Mouse (Mus musculus) large intestine, adult 2 months (tissue): ENCODE measurements around the gene Mark2. TPM values are rescaled to one million over a fixed set of nuclear protein-coding genes. Genes with fewer than 3 reads are reported as not detected.
"Not testable (repeated sequence)": the region's sequence is repeated elsewhere in the genome, so short reads cannot be mapped to it uniquely, and the experiment has no call there.

Source experiments
- DNase-seq: peaks from one replicate; pipeline ENCODE4 v3.0.0-alpha.2; 2012; ENCODE audit warnings: low read depth, low spot score
- WGBS: fragments of 180-500 bp; shearing (Covaris S2); methylation state at CpG from one replicate; pipeline ENCODE4 v1.1.7; 2018; 5-methylcytosine and 5-hydroxymethylcytosine counted together
- polyA plus RNA-seq: library from polyadenylated mRNA; depleted of rRNA; stranded (reverse); fragments of >200 nt; gene quantifications from 2 replicates; pipeline ENCODE4 v1.2.3, GENCODE M21; 2012; rRNA removed

Mark2 gene
- 108 and 145 TPM in 2 replicates for polyA plus RNA-seq

- WGBS, result 2% methylated on average over 63 of the region's 63 CpGs
- DNase-seq, result peak; percentile 100
Measured at GRCm38 (mm10) chr19:7341512-7342397, at the start of gene Mark2. TSS of gene Mark2 (minus strand) at chr19:7341860.

DNA sequence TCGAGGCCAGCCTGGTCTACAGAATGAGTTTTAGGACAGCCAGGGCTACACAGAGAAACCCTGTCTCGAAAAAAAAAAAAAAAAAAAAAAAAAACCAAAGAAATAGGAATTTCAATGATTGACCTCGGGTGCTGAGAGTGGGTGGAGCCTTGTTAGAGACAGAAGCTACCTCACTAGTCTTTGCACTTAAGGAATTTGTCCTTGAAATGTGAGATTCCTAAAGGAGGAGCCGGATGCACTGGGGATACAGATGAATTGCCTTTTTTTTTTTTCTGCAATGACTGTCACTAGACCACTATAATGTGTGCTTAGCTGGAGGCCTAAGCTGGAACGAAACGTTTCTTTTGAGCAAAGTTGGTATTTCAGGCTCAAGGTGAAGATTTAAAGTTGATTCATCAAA lies 46.8 kb upstream of the Mark2 start:
- no peak for DNase-seq
- WGBS, result 82% methylated on average over 6 of the region's 6 CpGs

DNA sequence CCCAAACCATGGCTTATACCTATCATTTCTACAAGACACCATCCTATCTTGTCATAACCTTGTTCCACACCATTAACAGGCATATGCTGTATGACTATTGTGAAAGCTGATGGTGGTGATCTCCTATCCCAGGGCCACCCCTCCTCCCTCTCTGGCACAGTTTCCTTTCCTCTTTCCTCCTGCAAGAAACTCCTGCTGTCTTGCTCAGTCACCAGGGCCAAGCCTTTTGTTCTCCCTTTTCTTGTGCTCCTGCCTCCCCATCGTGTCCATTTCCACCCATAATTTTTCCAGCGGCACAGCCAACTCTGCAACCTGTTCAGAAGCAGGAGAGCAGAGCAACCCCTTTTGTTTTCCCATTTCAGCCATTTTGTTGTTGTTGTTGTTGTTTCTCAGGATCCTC lies 44.4 kb upstream of the Mark2 start:
- WGBS, result 87% methylated on average over 2 of the region's 2 CpGs
- DNase-seq, result no peak

DNA sequence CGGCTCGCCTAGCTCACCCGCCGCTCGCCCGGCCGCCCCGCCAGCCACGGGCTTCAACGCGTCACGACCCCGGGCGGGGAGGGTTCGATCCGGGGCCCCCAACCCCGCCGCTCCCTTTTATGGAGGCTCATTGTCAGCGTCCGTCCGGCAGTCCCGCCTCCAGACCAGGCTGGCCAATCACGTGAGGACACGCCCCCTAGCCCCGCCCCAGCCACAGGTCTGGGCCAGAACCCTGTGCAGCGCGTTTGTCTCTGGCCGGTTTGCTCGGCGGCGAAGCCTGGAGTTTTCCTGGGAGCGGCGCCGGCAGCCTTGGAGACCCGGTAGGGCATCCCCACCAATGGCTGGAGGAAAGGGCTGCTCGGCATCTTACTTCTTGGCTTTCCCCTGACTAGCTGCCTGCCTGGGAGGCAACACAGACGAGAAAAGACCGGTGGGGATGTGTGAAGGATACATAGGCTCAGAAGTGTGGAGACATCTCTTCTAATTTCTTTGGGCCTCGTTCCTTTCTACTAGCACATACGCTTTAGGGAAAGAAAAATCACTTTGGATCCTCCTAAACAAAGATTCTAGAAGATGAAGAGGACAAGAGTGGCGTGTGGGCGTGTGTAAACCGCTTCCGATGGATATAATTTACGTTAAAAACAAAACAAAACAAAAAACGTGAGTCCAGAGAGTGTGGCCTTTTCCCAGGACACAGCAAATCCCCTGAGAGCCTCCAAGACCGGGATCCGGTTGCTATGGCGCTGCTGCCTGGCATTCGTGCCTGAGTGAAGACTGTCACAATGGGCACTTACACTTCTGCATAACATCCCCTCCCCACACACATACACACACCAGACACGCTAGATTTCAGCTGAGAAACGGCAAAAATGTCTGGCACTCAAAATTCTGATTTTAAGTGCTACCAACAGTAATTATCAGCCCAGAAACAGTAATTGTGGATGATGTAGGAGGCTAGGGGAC lies 41.5 kb upstream of the Mark2 start, which contains the start of gene Spindoc:
TSS of gene Spindoc (minus strand) at position 92 of the 963 bp plus-strand sequence.
- DNase-seq, result peak; percentile 64
- 4% methylated on average over 52 of the region's 52 CpGs for WGBS

GRCm38 (mm10) chr19:7382248-7382902 lies 40.7 kb upstream of the Mark2 start:
- DNase-seq, result no peak
- under 1% methylated on average over 60 of the region's 60 CpGs for WGBS

GRCm38 (mm10) chr19:7381906-7382247 lies 40.2 kb upstream of the Mark2 start:
- DNase-seq, result no peak
- WGBS, result 5% methylated on average over 8 of the region's 8 CpGs

DNA sequence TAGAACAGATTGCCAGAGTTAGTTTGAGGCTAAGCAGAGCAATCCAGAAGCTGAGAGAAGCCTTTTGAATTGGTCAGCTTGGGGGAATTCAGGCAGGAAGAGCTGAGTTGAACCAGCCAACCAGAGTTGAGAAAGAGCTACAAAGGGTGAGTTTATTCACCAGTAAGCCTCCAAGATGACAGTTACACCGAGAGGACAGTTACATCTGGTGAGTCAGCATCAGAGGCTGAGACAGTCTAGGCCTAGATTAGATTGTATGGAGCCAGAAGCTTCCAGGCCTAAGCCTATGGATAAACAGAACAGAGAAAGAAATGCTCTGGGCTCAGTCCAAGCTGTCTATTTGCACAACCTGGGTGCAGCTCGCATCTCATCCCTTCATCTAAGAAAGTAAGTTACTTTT lies 36.0 kb upstream of the Mark2 start:
- no peak for DNase-seq
- 56% methylated on average over 2 of the region's 2 CpGs for WGBS

DNA sequence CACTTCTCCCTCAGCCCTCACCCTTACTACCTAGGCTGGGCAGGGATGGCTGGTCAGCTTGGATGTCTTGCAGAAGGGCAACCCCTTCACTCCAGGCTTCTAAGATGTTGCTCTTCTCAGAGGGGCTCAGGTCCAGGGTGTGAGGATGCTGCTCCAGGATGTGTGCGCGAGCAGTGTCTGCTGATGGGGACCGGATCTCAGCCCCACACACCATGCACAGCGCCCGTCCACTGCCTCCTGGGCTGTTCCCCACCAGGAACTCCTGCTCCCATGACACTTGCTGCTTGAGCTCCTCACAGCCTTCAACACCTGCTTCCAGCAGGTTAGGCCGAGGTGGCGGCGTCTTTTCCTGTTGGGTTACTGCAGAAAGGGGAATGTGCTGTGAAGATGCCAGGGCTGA lies 32.8 kb upstream of the Mark2 start:
- DNase-seq, result no peak
- 95% methylated on average over 8 of the region's 8 CpGs for WGBS

- DNase-seq, result not testable (repeated sequence)
- WGBS, result 37% methylated on average over 4 of the region's 4 CpGs
Measured at GRCm38 (mm10) chr19:7369469-7369868, 27.8 kb upstream of the Mark2 start.

- 46% methylated on average over 6 of the region's 6 CpGs for WGBS
- DNase-seq, result no peak
Measured at GRCm38 (mm10) chr19:7353636-7354035, 12.0 kb upstream of the Mark2 start.

DNA sequence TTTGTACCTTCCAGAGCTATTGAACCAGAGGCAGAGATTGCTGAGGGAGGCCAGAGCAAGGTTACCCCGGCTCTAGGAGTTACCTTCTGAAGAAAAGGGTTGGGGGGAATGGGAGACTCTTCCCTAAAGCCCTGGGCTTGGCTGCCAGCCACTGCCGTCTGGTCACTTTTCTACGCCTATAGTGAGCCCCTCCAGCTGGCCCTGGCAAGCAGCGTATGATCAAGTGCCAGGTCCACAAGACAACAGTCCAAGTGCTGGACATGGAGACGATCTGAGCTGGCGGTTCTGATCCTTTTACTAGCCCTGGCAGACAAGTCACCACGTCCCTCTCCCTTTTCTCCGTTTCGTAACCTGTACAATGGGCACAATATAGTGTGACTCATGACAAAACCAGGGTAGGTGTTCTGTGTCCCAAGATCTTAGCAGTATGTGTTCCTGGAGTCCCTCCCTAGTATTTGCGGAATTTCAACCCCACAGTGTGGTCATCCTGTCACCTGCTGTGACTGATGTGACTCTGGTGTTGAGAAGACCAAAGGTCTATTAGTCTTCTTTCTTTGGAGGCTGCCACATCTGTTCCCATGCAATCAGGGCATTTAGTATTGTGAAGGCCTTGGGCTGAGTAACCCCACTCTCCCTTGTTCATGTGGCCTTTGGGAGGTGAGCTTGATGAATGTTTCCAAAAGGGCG lies 11.3 kb upstream of the Mark2 start:
- 81% methylated on average over 11 of the region's 11 CpGs for WGBS
- DNase-seq, result no peak

- 76% methylated on average over 1 of the region's 1 CpGs for WGBS
- DNase-seq, result no peak
Measured at GRCm38 (mm10) chr19:7349993-7350392, 8.3 kb upstream of the Mark2 start.

GRCm38 (mm10) chr19:7345235-7345755 lies 3.6 kb upstream of the Mark2 start:
- no peak for DNase-seq
- WGBS, result 9% methylated on average over 4 of the region's 4 CpGs

DNA sequence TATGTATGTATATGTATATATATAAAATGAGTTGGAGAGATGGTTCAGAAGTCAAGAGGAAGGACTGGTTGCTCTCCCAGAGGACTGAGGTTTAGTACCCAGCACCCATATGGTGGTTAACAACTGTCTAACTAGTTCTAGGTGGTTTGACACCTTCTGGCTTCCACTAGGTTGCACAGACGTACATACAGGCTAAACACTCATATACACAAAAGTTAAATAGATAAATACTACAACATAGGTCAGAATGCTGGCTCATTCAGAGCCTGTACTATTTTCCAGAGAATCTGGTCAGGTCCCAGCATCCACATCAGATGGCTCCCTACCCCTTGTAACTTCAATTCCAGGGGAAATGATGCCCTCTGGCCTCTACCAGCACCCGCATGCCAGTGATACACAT lies 986 bp upstream of the Mark2 start:
- no peak for DNase-seq
- 87% methylated on average over 2 of the region's 2 CpGs for WGBS

- no peak for DNase-seq
- WGBS, result 1% methylated on average over 46 of the region's 46 CpGs
Measured at GRCm38 (mm10) chr19:7340780-7341475, 732 bp downstream of the Mark2 start.

- under 1% methylated on average over 15 of the region's 15 CpGs for WGBS
- no peak for DNase-seq
Measured at GRCm38 (mm10) chr19:7340371-7340779, 1.3 kb downstream of the Mark2 start.

DNA sequence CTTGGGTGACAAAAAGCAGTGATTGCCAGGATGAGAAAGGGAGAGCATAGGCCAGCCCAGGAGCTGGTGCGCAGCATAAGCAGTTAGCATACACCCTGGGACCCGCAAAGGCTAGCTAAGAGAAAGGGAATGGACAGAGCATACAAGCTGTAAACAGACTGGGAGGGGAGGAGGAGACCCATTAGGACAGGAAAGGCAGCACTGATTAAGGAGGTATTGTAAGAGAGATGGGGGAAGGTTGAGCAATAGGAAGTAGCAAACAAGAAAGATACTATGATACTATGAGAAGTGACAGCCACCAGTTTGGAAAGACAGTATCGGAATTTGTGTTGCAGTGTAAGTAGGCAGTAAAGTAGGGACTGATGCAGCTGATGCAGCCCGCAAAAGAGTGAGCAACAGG lies 1.8 kb downstream of the Mark2 start:
- 10% methylated on average over 4 of the region's 4 CpGs for WGBS
- no peak for DNase-seq

- DNase-seq, result no peak
- 8% methylated on average over 5 of the region's 5 CpGs for WGBS
Measured at GRCm38 (mm10) chr19:7339026-7339425, 2.6 kb downstream of the Mark2 start.
